In genomic region chr15:100749751-100750538, GRCm38 (mm10) we compare ENCODE assay signal across 1 mouse cellular context.
TF ChIP-seq lines count a peak whose summit lies in the region.

No protein-coding gene starts in this region.

TF ChIP-seq in MEL, 35 proteins besides CTCF, POLR2A, EP300 and RAD21 (continued from another document):
- TF ChIP-seq SIN3A (IDR thresholded peaks at IDR 0.05; ENCODE audit: low read length) (peak; percentile 49; the same call in 1 of the 2 replicates), MXI1 (IDR thresholded peaks at IDR 0.05; ENCODE audit: low read depth, low read length) (peak; percentile 69; the same call in 1 of the 2 replicates)
